Mouse (Mus musculus) myocyte (in vitro differentiated cells): Measurements from ENCODE around the gene Cd160.

Source experiments
- E2F4 ChIP-seq: IDR thresholded peaks from one replicate; pipeline ENCODE4 v1.6.1; 2011; ENCODE audit warnings: mild to moderate bottlenecking, control low read depth, moderate library complexity; ENCODE audit not compliant: insufficient read depth
- MAX ChIP-seq: IDR thresholded peaks from one replicate; pipeline ENCODE4 v1.6.1; 2011; ENCODE audit warnings: low read depth, mild to moderate bottlenecking, control low read depth
- POLR2A ChIP-seq: IDR thresholded peaks from one replicate; pipeline ENCODE4 v1.6.1; 2011; ENCODE audit warnings: low read depth, mild to moderate bottlenecking, control low read depth, moderate library complexity; ENCODE audit not compliant: insufficient read length

GRCm38 (mm10) chr3:96838996-96839645 is 10.0 kb upstream of the Cd160 start:
- TF ChIP-seq POLR2A (no peak), MAX (no peak), E2F4 (no peak)
